In genomic region chr16:66013608-66014007, GRCm38 (mm10) we compare ENCODE assay signal across 10 mouse cellular contexts.
DNase-seq lines count a peak whose midpoint lies in the region; ATAC-seq and TF ChIP-seq lines count a peak whose summit lies in the region.
"Had no signal": no experiment of that assay in that cellular context is flagged by ENCODE, and none has a peak within 500 bp of the region (broad histone marks: within the 10 kb centered on the region; RNA-seq: fewer than 3 reads in every experiment).

No protein-coding gene starts in this region.

- H3K4me3 ChIP-seq in intestine, postnatal 0 days (ENCODE audit: low read depth, low read length): no peak overlapping the region
- H3K4me3 ChIP-seq in intestine, embryonic 15.5 days (replicated peaks): no peak overlapping the region
- H3K4me3 ChIP-seq in heart, embryonic 10.5 days: no peak overlapping the region

- TF ChIP-seq CTCF in intestine, postnatal 0 days (IDR thresholded peaks at IDR 0.05; ENCODE audit: low read depth): peak; percentile 67

- no peak overlapping the region for H3K4me2 ChIP-seq in intestine, postnatal 0 days (replicated peaks; ENCODE audit: low read depth)
- no peak overlapping the region for H3K4me2 ChIP-seq in intestine, embryonic 15.5 days (replicated peaks)

- 11% methylated on average over 2 of the region's 2 CpGs for WGBS in intestine, postnatal 0 days
- WGBS in intestine, embryonic 15.5 days: 17% methylated on average over 2 of the region's 2 CpGs
- WGBS in heart, embryonic 10.5 days: 13% methylated on average over 2 of the region's 2 CpGs

- no peak overlapping the region for H3K9ac ChIP-seq in intestine, postnatal 0 days (ENCODE audit: low read depth, low read length)
- H3K9ac ChIP-seq in intestine, embryonic 15.5 days: no peak overlapping the region

- no peaks in the 10 kb centered on the region for H3K27me3 ChIP-seq in intestine, postnatal 0 days (replicated peaks; ENCODE audit: control insufficient read depth, insufficient read depth, low read length)
- H3K27me3 ChIP-seq in intestine, embryonic 15.5 days (replicated peaks): no peaks in the 10 kb centered on the region
- H3K27me3 ChIP-seq in heart, embryonic 10.5 days (ENCODE audit: insufficient read depth, poor library complexity, severe bottlenecking): no peaks in the 10 kb centered on the region

- no peak for ATAC-seq in intestine, postnatal 0 days
- no peak for ATAC-seq in intestine, embryonic 15.5 days
- peak; percentile 49; the same call in 1 of the 2 replicates for ATAC-seq in megakaryocyte, adult 5-6 weeks (ENCODE audit: poor library complexity, severe bottlenecking)

- no peaks in the 10 kb centered on the region for H3K9me3 ChIP-seq in intestine, postnatal 0 days (ENCODE audit: control insufficient read depth)
- no peaks in the 10 kb centered on the region for H3K9me3 ChIP-seq in intestine, embryonic 15.5 days
- no peaks in the 10 kb centered on the region for H3K9me3 ChIP-seq in heart, embryonic 10.5 days

- DNase-seq in ES-CJ7 (ENCODE audit: low read depth, low spot score): peak; percentile 34
- peak; percentile 14 for DNase-seq in c-Kit-positive CD71-negative TER-119-negative erythroid progenitor cells, embryonic 14.5 days (ENCODE audit: low read depth)
- no peak for DNase-seq in B cell, adult 2 months
- DNase-seq in urinary bladder, postnatal 25 days (ENCODE audit: low spot score): no peak
- DNase-seq in heart, embryonic 10.5 days (ENCODE audit: low spot score): no peak
- DNase-seq: adrenal gland, postnatal 10 days; gastrocnemius, postnatal 14 days had no signal

- no peaks in the 10 kb centered on the region for H3K4me1 ChIP-seq in intestine, postnatal 0 days (replicated peaks; ENCODE audit: control insufficient read depth, insufficient read depth, low read length)
- H3K4me1 ChIP-seq in intestine, embryonic 15.5 days (replicated peaks): no peaks in the 10 kb centered on the region
- H3K4me1 ChIP-seq in heart, embryonic 10.5 days: no peaks in the 10 kb centered on the region

- no peak overlapping the region for H3K27ac ChIP-seq in intestine, postnatal 0 days (ENCODE audit: low read depth, low read length)
- H3K27ac ChIP-seq in intestine, embryonic 15.5 days: no peak overlapping the region
- H3K27ac ChIP-seq in heart, embryonic 10.5 days: no peak overlapping the region

- no peaks in the 10 kb centered on the region for H3K36me3 ChIP-seq in intestine, postnatal 0 days (ENCODE audit: control insufficient read depth, insufficient read depth)
- H3K36me3 ChIP-seq in intestine, embryonic 15.5 days: no peaks in the 10 kb centered on the region
- H3K36me3 ChIP-seq in heart, embryonic 10.5 days: no peaks in the 10 kb centered on the region

Comparison
In these comparisons a context has a peak if more than half of its experiments do, and no peak if none do; other contexts are left out.
1. DNase-seq: peak in ES-CJ7 (single experiment) and c-Kit-positive CD71-negative TER-119-negative erythroid progenitor cells, embryonic 14.5 days (single experiment); none in B cell, adult 2 months (0 of 2), urinary bladder, postnatal 25 days (single experiment) and heart, embryonic 10.5 days (single experiment).